Mouse (Mus musculus) adrenal gland, postnatal 10 days (tissue): Measurements from ENCODE around the gene Dact1. TPM values are rescaled to one million over a fixed set of nuclear protein-coding genes. Genes with fewer than 3 reads are reported as not detected.

Experiments
- DNase-seq: peaks from one replicate; pipeline ENCODE4 v3.0.0; 2021; ENCODE audit warnings: mixed read lengths
- total RNA-seq, 2 experiments: library from RNA; stranded (reverse); gene quantifications; 2 replicates each; pipeline ENCODE4 v1.2.3; 2021

The Dact1 gene
- total RNA-seq, 2 experiments from 2014 or later: 18.2 to 21.9 TPM

DNA sequence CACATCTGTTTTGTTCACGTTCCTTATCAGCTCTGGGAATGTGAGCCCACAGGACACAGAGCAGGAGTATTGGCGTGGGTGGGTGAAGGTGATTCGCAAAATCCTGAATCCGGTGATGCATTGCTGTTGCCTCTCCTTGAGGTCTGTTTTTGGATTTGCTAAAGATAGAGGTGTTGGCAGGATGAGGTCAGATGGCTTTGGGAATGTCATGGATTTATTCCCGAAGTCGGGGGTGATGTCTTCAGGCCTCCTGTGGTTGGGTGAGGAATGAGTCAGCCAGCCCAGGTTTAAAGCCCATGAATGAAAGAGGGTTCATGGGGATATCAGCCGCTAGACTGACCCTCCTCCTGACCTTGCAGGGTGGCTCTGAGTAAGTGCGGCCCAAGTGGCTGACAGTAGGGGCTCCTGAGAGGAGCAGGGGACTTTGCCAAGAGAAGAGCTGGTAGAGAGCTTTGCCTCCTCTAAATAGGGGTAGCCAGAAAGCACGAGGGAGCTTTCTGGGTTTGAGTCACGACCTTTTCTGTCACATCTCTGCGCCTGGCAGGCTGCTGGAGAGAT lies 27.4 kb downstream of the Dact1 start:
- DNase-seq: no peak

- no peak for DNase-seq
Measured at GRCm38 (mm10) chr12:71337896-71338463, 28.3 kb downstream of the Dact1 start.

DNA sequence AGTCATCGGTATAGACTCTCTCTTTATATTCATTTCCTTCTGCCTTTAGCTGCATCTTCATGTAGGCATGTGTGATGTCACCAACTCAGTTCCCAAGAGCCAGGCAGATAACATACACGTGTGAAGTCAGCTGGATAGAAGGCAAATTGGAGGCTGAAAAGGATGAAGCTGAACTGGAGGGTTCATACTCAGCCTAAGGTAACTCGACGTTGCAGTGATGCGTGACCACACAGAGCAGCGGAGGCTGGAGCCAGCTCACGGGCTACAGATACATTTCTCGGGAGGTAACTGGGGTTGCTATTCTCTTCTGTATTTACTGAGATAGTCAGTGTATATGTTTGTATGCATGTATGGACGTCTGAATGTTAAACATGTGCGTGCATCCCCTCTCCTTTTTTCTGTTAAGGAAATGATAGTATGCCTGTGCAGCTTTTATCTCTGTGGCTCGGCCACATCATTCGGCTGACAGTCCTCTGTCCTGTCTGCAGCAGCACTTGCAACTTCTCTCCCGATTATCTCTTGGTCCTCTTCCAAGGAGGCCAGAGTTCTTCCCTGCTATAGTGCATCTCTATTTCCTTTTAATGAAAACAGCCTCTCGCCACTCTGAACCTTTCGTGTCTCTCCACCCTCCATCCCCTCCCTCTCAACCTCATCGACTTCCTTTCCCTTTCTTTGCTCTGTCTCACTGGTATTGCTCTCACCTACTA lies 29.6 kb downstream of the Dact1 start:
- DNase-seq: no peak

- DNase-seq: peak; percentile 49
Measured at GRCm38 (mm10) chr12:71342397-71342796, 32.7 kb downstream of the Dact1 start.

GRCm38 (mm10) chr12:71345471-71345870 lies 35.8 kb downstream of the Dact1 start:
- DNase-seq: no peak

GRCm38 (mm10) chr12:71346071-71346470 lies 36.4 kb downstream of the Dact1 start:
- DNase-seq: no peak

DNA sequence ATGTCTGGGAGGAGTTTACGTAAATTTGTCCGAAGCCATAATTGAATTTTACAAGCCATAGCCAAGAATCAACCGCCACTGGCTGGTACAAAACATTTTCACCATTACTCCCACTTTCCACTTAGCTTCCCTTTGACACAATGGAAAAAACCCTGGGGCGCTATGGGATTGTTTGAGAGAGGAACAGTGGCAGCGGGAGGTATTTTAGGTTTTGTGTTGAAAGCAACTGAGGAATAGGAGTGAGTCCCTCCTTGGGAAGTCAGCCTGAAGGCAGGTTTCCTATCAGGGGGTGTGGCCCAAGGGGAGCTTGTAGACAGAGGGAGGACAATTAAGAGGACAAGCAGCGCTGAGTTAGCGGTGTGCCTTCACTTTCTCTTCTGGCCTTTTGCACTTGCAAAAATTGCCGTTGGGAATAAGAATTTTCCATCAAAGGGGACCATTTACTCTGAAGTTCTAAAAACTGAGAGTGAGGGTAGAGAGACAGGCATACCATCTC lies 38.8 kb downstream of the Dact1 start:
- no peak for DNase-seq

DNA sequence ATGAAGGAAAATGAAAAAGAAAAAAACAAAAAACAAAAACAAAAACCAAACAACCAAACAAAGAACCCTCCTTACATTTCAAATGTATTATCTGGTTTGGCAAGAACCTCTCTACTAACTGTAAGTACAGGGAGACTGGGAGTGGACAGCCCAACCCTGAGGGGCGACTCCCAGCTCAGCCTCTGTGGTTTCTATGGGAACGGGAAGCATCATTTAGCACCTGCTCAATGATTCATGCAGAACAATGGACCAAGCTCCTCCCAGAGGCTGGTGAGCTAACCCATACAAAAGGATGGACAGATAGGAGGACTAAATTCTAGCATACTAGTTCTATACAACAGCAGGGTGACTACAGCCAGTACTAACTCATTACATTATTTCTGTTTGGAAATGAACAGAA lies 40.4 kb downstream of the Dact1 start:
- no peak for DNase-seq

DNA sequence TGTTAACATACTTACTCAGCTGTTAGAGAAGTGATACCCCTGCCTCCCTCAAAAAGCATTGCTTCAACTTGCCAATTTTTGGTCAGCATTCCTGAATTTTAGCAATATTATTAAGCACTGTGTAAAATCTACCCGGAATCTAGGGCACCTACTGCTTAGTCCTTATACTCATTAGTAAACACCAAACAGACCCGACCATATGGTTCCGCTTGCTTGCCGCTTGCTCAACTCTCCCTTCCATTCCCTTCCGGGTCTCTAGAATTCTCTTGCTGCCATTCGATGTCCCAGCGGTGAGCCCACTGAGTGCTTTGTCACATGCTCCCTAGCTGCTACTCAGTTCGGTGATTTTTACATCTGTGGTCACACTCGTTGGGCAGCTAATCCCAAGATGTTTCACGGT lies 45.0 kb downstream of the Dact1 start:
- DNase-seq: no peak

GRCm38 (mm10) chr12:71355092-71355491 lies 45.4 kb downstream of the Dact1 start:
- no peak for DNase-seq

DNA sequence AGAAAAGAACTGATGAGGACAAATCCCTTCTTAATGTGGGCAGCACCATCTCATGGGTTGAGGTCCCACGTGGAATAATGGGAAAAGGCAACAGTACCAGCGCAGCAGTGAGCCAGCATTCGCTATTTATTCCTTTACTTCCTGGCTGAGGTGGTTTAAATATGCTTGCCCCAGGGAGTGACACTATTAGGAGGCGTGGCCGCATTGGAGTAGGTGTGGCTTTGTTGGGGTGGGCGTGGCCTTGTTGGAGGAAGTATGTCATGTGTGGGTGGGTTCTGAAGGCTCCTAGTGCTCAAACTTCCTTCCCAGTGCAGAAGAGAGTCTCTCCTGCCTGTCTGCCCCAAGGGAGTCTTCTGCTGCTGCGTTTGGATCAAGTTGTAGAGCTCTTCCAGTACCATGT lies 51.9 kb downstream of the Dact1 start:
- DNase-seq: no peak

GRCm38 (mm10) chr12:71362425-71362824 lies 52.7 kb downstream of the Dact1 start:
- no peak for DNase-seq

DNA sequence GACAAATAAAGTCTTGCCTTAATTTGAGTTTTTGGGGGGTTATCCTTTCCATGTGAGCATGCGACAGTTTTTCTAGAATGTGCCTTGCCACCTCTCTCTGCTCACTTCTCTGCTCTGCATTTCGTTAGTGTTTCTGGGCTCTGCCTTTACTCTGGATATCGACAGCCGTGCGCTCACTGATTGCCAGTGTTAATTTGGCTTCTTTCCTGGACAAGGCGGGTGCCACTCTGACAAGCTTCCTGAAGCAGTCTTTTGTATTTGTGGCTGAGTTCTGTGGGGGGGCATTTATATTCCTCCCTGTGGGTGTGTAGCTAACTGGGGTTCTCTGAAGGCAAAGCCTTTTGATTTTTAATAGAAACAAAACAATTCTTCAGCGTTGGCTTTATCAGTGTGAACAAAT lies 54.4 kb downstream of the Dact1 start:
- no peak for DNase-seq

DNA sequence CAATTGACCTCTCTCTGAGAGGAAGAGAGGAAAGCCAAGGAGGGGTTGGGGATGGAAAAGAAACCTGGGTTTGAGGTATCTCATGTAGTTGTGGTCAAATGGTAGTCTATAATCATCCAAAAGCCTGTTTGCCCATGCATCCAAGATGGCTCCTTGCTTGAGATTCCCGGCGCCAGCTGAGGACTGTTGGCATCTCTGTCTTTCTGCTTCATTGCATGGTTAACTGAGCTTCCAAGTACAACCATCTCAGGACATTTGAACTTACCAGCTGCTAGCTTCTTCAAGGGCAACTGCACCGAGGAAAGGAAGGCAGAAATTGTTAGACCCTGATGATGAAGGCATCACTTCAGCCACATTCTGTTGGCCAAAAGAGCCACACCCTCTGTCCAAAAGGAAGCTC lies 54.8 kb downstream of the Dact1 start:
- no peak for DNase-seq

- no peak for DNase-seq
Measured at GRCm38 (mm10) chr12:71365208-71365607, 55.5 kb downstream of the Dact1 start.

- DNase-seq: no peak
Measured at GRCm38 (mm10) chr12:71366175-71366574, 56.5 kb downstream of the Dact1 start.

DNA sequence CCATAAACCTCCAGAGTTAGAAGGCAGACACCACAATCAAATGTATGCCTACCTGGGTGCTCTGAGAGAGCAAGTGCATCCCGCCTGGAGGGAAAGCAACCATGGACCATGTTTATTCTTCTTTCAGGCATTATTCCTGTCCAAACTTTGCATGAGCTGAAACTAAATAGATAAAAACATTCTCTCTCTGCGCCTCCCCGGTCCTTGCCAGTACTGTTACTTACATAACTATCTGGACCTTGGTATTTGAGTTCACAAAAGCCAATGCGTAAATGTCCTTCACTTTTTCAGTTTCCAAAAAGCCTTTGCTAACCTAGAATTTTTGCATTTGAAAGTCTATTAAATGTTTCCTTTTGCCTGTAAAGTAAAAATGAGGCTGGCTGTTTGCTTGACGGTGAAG lies 58.9 kb downstream of the Dact1 start:
- no peak for DNase-seq

Other genes starting within 250 kb of the Dact1 start
- 1 to 10 TPM; 2.1 to 2.6 TPM for gene Tomm20l, start 198.5 kb upstream of the Dact1 start, total RNA-seq
- 10 to 100 TPM; 68.7 to 79.0 TPM for gene Timm9, start 173.2 kb upstream of the Dact1 start, total RNA-seq
- 10 to 100 TPM in 1 of 2 experiments, 1 to 10 TPM in 1; 6.1 to 10.7 TPM for gene 2700049A03Rik, start 173.0 kb upstream of the Dact1 start, total RNA-seq